Mouse (Mus musculus): Measurements from ENCODE around the gene Pkd2l1.

The Pkd2l1 gene

GRCm38 (mm10) chr19:44192342-44192741 lies at the start of gene Pkd2l1:
Gene Pkd2l1, minus strand, starts transcription at chr19:44192442.
- DNase-seq (ENCODE audit: low read depth, low spot score) = no peak

GRCm38 (mm10) chr19:44238906-44239305 lies 46.7 kb upstream of the Pkd2l1 start:
- no peak for DNase-seq (ENCODE audit: low read depth, low spot score)

GRCm38 (mm10) chr19:44237471-44238006 lies 45.3 kb upstream of the Pkd2l1 start:
- DNase-seq (ENCODE audit: low read depth, low spot score) = no peak

GRCm38 (mm10) chr19:44231608-44232151 lies 39.4 kb upstream of the Pkd2l1 start:
- no peak for DNase-seq (ENCODE audit: low read depth, low spot score)

GRCm38 (mm10) chr19:44230212-44230611 lies 38.0 kb upstream of the Pkd2l1 start:
- no peak for DNase-seq (ENCODE audit: low read depth, low spot score)

GRCm38 (mm10) chr19:44229776-44230175 lies 37.5 kb upstream of the Pkd2l1 start:
- DNase-seq (ENCODE audit: low read depth, low spot score) = no peak

- no peak for DNase-seq (ENCODE audit: low read depth, low spot score)
These were observed 33.5 kb upstream of the Pkd2l1 start for GRCm38 (mm10) chr19:44225728-44226127.

GRCm38 (mm10) chr19:44217958-44218525 lies 25.8 kb upstream of the Pkd2l1 start:
- no peak for DNase-seq (ENCODE audit: low read depth, low spot score)

GRCm38 (mm10) chr19:44215255-44215654 lies 23.0 kb upstream of the Pkd2l1 start:
- no peak for DNase-seq (ENCODE audit: low read depth, low spot score)

- DNase-seq (ENCODE audit: low read depth, low spot score) = no peak
These were observed 14.8 kb upstream of the Pkd2l1 start for GRCm38 (mm10) chr19:44207079-44207478.

- DNase-seq (ENCODE audit: low read depth, low spot score) = no peak
These were observed 10.8 kb upstream of the Pkd2l1 start, which contains the start of gene Scd3 for GRCm38 (mm10) chr19:44203015-44203564. Gene Scd3, plus strand, starts transcription at chr19:44203269.

- no peak for DNase-seq (ENCODE audit: low read depth, low spot score)
These were observed 6.7 kb upstream of the Pkd2l1 start for GRCm38 (mm10) chr19:44198964-44199363.

GRCm38 (mm10) chr19:44198494-44198893 lies 6.3 kb upstream of the Pkd2l1 start:
- no peak for DNase-seq (ENCODE audit: low read depth, low spot score)

- no peak for DNase-seq (ENCODE audit: low read depth, low spot score)
These were observed 5.0 kb upstream of the Pkd2l1 start for GRCm38 (mm10) chr19:44197053-44197852.

- peak; percentile 4 for DNase-seq (ENCODE audit: low read depth, low spot score)
These were observed 2.9 kb upstream of the Pkd2l1 start for GRCm38 (mm10) chr19:44195138-44195537.

- DNase-seq (ENCODE audit: low read depth, low spot score) = no peak
These were observed 1.7 kb upstream of the Pkd2l1 start for GRCm38 (mm10) chr19:44193906-44194305.

GRCm38 (mm10) chr19:44189056-44189455 lies 3.2 kb downstream of the Pkd2l1 start:
- no peak for DNase-seq (ENCODE audit: low read depth, low spot score)

- no peak for DNase-seq (ENCODE audit: low read depth, low spot score)
These were observed 8.3 kb downstream of the Pkd2l1 start for GRCm38 (mm10) chr19:44183968-44184367.

- DNase-seq (ENCODE audit: low read depth, low spot score) = no peak
These were observed 11.7 kb downstream of the Pkd2l1 start for GRCm38 (mm10) chr19:44180502-44180901.

- no peak for DNase-seq (ENCODE audit: low read depth, low spot score)
These were observed 15.5 kb downstream of the Pkd2l1 start for GRCm38 (mm10) chr19:44176741-44177140.

- DNase-seq (ENCODE audit: low read depth, low spot score) = no peak
These were observed 17.4 kb downstream of the Pkd2l1 start for GRCm38 (mm10) chr19:44174835-44175234.

GRCm38 (mm10) chr19:44161515-44161914 lies 30.7 kb downstream of the Pkd2l1 start:
- no peak for DNase-seq (ENCODE audit: low read depth, low spot score)
